Mouse (Mus musculus) lung, postnatal 4 days (tissue): ENCODE measurements around the gene Rprd1b.

Experiments used
- DNase-seq, 2 experiments: peaks; one replicate each; pipeline ENCODE4 v3.0.0; 2021

Rprd1b gene

GRCm38 (mm10) chr2:158152685-158153309, 124.5 kb downstream of the Rprd1b start:
- DNase-seq: no peak

GRCm38 (mm10) chr2:158153728-158154343, 125.5 kb downstream of the Rprd1b start:
- peak; percentile 57 to 60 for DNase-seq

GRCm38 (mm10) chr2:158154641-158155040, 126.3 kb downstream of the Rprd1b start:
- no peak for DNase-seq

GRCm38 (mm10) chr2:158155101-158155500, 126.8 kb downstream of the Rprd1b start:
- DNase-seq: no peak

- no peak for DNase-seq
Measured at GRCm38 (mm10) chr2:158155615-158156014, 127.3 kb downstream of the Rprd1b start.

GRCm38 (mm10) chr2:158156487-158156886, 128.2 kb downstream of the Rprd1b start:
- DNase-seq: no peak

- no peak for DNase-seq
Measured at GRCm38 (mm10) chr2:158157654-158158053, 129.4 kb downstream of the Rprd1b start.

- peak in 1 of 2 experiments; percentile 51 for DNase-seq
Measured at GRCm38 (mm10) chr2:158159376-158160235, 131.3 kb downstream of the Rprd1b start.

- DNase-seq: no peak
Measured at GRCm38 (mm10) chr2:158161761-158162160, 133.5 kb downstream of the Rprd1b start.

GRCm38 (mm10) chr2:158163034-158163433, 134.7 kb downstream of the Rprd1b start:
- DNase-seq: no peak

GRCm38 (mm10) chr2:158165776-158166175, 137.5 kb downstream of the Rprd1b start:
- no peak for DNase-seq

GRCm38 (mm10) chr2:158166628-158167027, 138.3 kb downstream of the Rprd1b start:
- peak; percentile 70 to 78 for DNase-seq

GRCm38 (mm10) chr2:158167496-158168205, 139.4 kb downstream of the Rprd1b start:
- no peak for DNase-seq

GRCm38 (mm10) chr2:158168741-158169211, 140.5 kb downstream of the Rprd1b start:
- DNase-seq: peak; percentile 46 to 66

GRCm38 (mm10) chr2:158169351-158169750, 141.1 kb downstream of the Rprd1b start:
- no peak for DNase-seq

- no peak for DNase-seq
Measured at GRCm38 (mm10) chr2:158169771-158170170, 141.5 kb downstream of the Rprd1b start.

- DNase-seq: no peak
Measured at GRCm38 (mm10) chr2:158170394-158170793, 142.1 kb downstream of the Rprd1b start.

- peak; percentile 43 to 50 for DNase-seq
Measured at GRCm38 (mm10) chr2:158174438-158174837, 146.1 kb downstream of the Rprd1b start.

GRCm38 (mm10) chr2:158174958-158175357, 146.7 kb downstream of the Rprd1b start:
- peak in 1 of 2 experiments; percentile 40 for DNase-seq

GRCm38 (mm10) chr2:158175433-158175832, 147.1 kb downstream of the Rprd1b start:
- DNase-seq: peak; percentile 50 to 61

GRCm38 (mm10) chr2:158176763-158177162, 148.5 kb downstream of the Rprd1b start:
- no peak for DNase-seq

GRCm38 (mm10) chr2:158177574-158177973, 149.3 kb downstream of the Rprd1b start:
- DNase-seq: no peak

GRCm38 (mm10) chr2:158178139-158178538, 149.8 kb downstream of the Rprd1b start:
- DNase-seq: no peak
